Mouse (Mus musculus): ENCODE data around the gene Ccdc51. TPM values are rescaled to one million over a fixed set of nuclear protein-coding genes. Genes with fewer than 3 reads are reported as not detected.
A peak's percentile ranks its signal among the peaks of the same experiment; 100 is the strongest.

The Ccdc51 gene
- total and polyA plus RNA-seq, 2 experiments from 2014 or later, result 5.1 to 8.4 TPM

GRCm38 (mm10) chr9:109095137-109095982 lies 13.1 kb downstream of the Ccdc51 start, which contains the start of gene Plxnb1:
TSS of gene Plxnb1 (plus strand) at chr9:109095389.
- no peaks in the 10 kb centered on the region for H3K27me3 ChIP-seq (ENCODE audit: insufficient read depth, low read length)
- no peak for TF ChIP-seq CTCF (IDR thresholded peaks at IDR 0.05; ENCODE audit: low read depth)
- H3K36me3 ChIP-seq (ENCODE audit: insufficient read depth, low read length), result peaks cover 9% of the 10 kb centered on the region; the same call in 1 of the 2 replicates
- peak within 1 kb of the TSS; percentile 70 for H3K4me2 ChIP-seq (ENCODE audit: low read depth, low read length)
- DNase-seq (ENCODE audit: low spot score), result peak; percentile 88
- no peaks in the 10 kb centered on the region for H3K9me3 ChIP-seq (ENCODE audit: low read length)
- peak within 1 kb of the TSS; percentile 75 for H3K4me3 ChIP-seq (ENCODE audit: low read length)
- WGBS, result under 1% methylated on average over 96 of the region's 102 CpGs
- H3K4me1 ChIP-seq (ENCODE audit: insufficient read depth, low read length), result peaks cover 18% of the 10 kb centered on the region; the same call in 1 of the 2 replicates
- ATAC-seq, result peak; percentile 62
- H3K27ac ChIP-seq, result peak within 1 kb of the TSS; percentile 99
- peak within 1 kb of the TSS; percentile 92 for H3K9ac ChIP-seq (replicated peaks; ENCODE audit: low read length)

GRCm38 (mm10) chr9:109096251-109096661 lies 14.0 kb downstream of the Ccdc51 start:
- 10% methylated on average over 9 of the region's 9 CpGs for WGBS
- no peaks in the 10 kb centered on the region for H3K9me3 ChIP-seq (ENCODE audit: low read length)
- TF ChIP-seq CTCF (IDR thresholded peaks at IDR 0.05; ENCODE audit: low read depth), result no peak
- no peaks in the 10 kb centered on the region for H3K27me3 ChIP-seq (ENCODE audit: insufficient read depth, low read length)
- peaks cover 9% of the 10 kb centered on the region; the same call in 1 of the 2 replicates for H3K36me3 ChIP-seq (ENCODE audit: insufficient read depth, low read length)
- ATAC-seq (no peak), DNase-seq (ENCODE audit: low spot score) (peak; percentile 44)
- peak overlapping the region; percentile 75 for H3K4me3 ChIP-seq (ENCODE audit: low read length)
- peaks cover 18% of the 10 kb centered on the region; the same call in 1 of the 2 replicates for H3K4me1 ChIP-seq (ENCODE audit: insufficient read depth, low read length)
- H3K4me2 ChIP-seq (ENCODE audit: low read depth, low read length), result peak overlapping the region; percentile 70
- peak overlapping the region; percentile 92 for H3K9ac ChIP-seq (replicated peaks; ENCODE audit: low read length)
- H3K27ac ChIP-seq, result peak overlapping the region; percentile 99

GRCm38 (mm10) chr9:109096856-109097255 lies 14.6 kb downstream of the Ccdc51 start:
- 7% methylated on average over 6 of the region's 6 CpGs for WGBS
- peaks cover 18% of the 10 kb centered on the region; the same call in 1 of the 2 replicates for H3K4me1 ChIP-seq (ENCODE audit: insufficient read depth, low read length)
- TF ChIP-seq CTCF (IDR thresholded peaks at IDR 0.05; ENCODE audit: low read depth), result no peak
- H3K27ac ChIP-seq, result peak overlapping the region; percentile 99
- no peaks in the 10 kb centered on the region for H3K27me3 ChIP-seq (ENCODE audit: insufficient read depth, low read length)
- peaks cover 3% of the 10 kb centered on the region; the same call in 1 of the 2 replicates for H3K36me3 ChIP-seq (ENCODE audit: insufficient read depth, low read length)
- DNase-seq (ENCODE audit: low spot score), result no peak
- peak overlapping the region; percentile 92 for H3K9ac ChIP-seq (replicated peaks; ENCODE audit: low read length)
- no peak for ATAC-seq
- peak overlapping the region; percentile 70 for H3K4me2 ChIP-seq (ENCODE audit: low read depth, low read length)
- no peaks in the 10 kb centered on the region for H3K9me3 ChIP-seq (ENCODE audit: low read length)
- peak overlapping the region; percentile 75 for H3K4me3 ChIP-seq (ENCODE audit: low read length)

- peak; percentile 15 for DNase-seq (ENCODE audit: low spot score)
- whole genome bisulfite sequencing, result 13% methylated on average over 6 of the region's 6 CpGs
Observed at GRCm38 (mm10) chr9:109097291-109097690, 15.0 kb downstream of the Ccdc51 start.

GRCm38 (mm10) chr9:109097831-109098230 lies 15.5 kb downstream of the Ccdc51 start:
- H3K9ac ChIP-seq (replicated peaks; ENCODE audit: low read length), result peak overlapping the region; percentile 92; the same call in 1 of the 2 replicates
- 28% methylated on average over 5 of the region's 5 CpGs for WGBS

More at GRCm38 (mm10) chr9:109097291-109097690, 15.0 kb downstream of the Ccdc51 start:
- no peak for ATAC-seq
- H3K9me3 ChIP-seq (ENCODE audit: low read length), result no peaks in the 10 kb centered on the region
- H3K4me1 ChIP-seq (ENCODE audit: insufficient read depth, low read length), result peaks cover 18% of the 10 kb centered on the region; the same call in 1 of the 2 replicates
- H3K27me3 ChIP-seq (ENCODE audit: insufficient read depth, low read length), result no peaks in the 10 kb centered on the region
- peak overlapping the region; percentile 75 for H3K4me3 ChIP-seq (ENCODE audit: low read length)
- TF ChIP-seq CTCF (IDR thresholded peaks at IDR 0.05; ENCODE audit: low read depth), result no peak
- peak overlapping the region; percentile 99 for H3K27ac ChIP-seq
- peak overlapping the region; percentile 70 for H3K4me2 ChIP-seq (ENCODE audit: low read depth, low read length)
- H3K9ac ChIP-seq (replicated peaks; ENCODE audit: low read length), result peak overlapping the region; percentile 92
- H3K36me3 ChIP-seq (ENCODE audit: insufficient read depth, low read length), result peaks cover 4% of the 10 kb centered on the region; the same call in 1 of the 2 replicates

GRCm38 (mm10) chr9:109098366-109098765 lies 16.1 kb downstream of the Ccdc51 start:
- ATAC-seq (no peak), DNase-seq (ENCODE audit: low spot score) (no peak)
- Histone ChIP-seq H3K9me3 (ENCODE audit: low read length) (no peaks in the 10 kb centered on the region), H3K4me2 (ENCODE audit: low read depth, low read length) (peak overlapping the region; percentile 70), H3K27me3 (ENCODE audit: insufficient read depth, low read length) (no peaks in the 10 kb centered on the region), H3K27ac (peak overlapping the region; percentile 99), H3K4me3 (ENCODE audit: low read length) (0 out of 2 replicates have a peak overlapping the region, but pooled peaks have one; percentile 1), H3K9ac (replicated peaks; ENCODE audit: low read length) (0 out of 2 replicates have a peak overlapping the region, but pooled peaks have one; percentile 92), H3K36me3 (ENCODE audit: insufficient read depth, low read length) (peaks cover 9% of the 10 kb centered on the region; the same call in 1 of the 2 replicates), H3K4me1 (ENCODE audit: insufficient read depth, low read length) (peaks cover 18% of the 10 kb centered on the region; the same call in 1 of the 2 replicates)
- WGBS, result 69% methylated on average over 8 of the region's 8 CpGs
- TF ChIP-seq CTCF (IDR thresholded peaks at IDR 0.05; ENCODE audit: low read depth), result no peak

More at GRCm38 (mm10) chr9:109097831-109098230, 15.5 kb downstream of the Ccdc51 start:
- Histone ChIP-seq H3K27me3 (ENCODE audit: insufficient read depth, low read length) (no peaks in the 10 kb centered on the region), H3K27ac (peak overlapping the region; percentile 99), H3K4me2 (ENCODE audit: low read depth, low read length) (peak overlapping the region; percentile 70), H3K4me1 (ENCODE audit: insufficient read depth, low read length) (peaks cover 18% of the 10 kb centered on the region; the same call in 1 of the 2 replicates), H3K4me3 (ENCODE audit: low read length) (0 out of 2 replicates have a peak overlapping the region, but pooled peaks have one; percentile 1), H3K36me3 (ENCODE audit: insufficient read depth, low read length) (peaks cover 8% of the 10 kb centered on the region; the same call in 1 of the 2 replicates), H3K9me3 (ENCODE audit: low read length) (no peaks in the 10 kb centered on the region)
- TF ChIP-seq CTCF (IDR thresholded peaks at IDR 0.05; ENCODE audit: low read depth), result no peak
- ATAC-seq (peak; percentile 79), DNase-seq (ENCODE audit: low spot score) (peak; percentile 80)

Data from hindbrain, postnatal 0 days (tissue).